Mouse (Mus musculus) midbrain, embryonic 10.5 days (tissue): ENCODE data around the gene Fignl2. TPM values are rescaled to one million over a fixed set of nuclear protein-coding genes. Genes with fewer than 3 reads are reported as not detected.

ENCODE experiments used
- DNase-seq: peaks from one replicate; pipeline ENCODE4 v3.0.0-alpha.2; 2017; ENCODE audit warnings: low spot score
- H3K27ac ChIP-seq: fragments of 300-500 bp; sonication (generic); replicated peaks from 2 replicates; pipeline ENCODE4 v1.5.1; 2016; ENCODE audit warnings: mild to moderate bottlenecking
- H3K27me3 ChIP-seq: fragments of 300-500 bp; sonication (generic); 2 replicates; pipeline ENCODE4 v1.6.1; 2016; ENCODE audit warnings: low read depth, mild to moderate bottlenecking; ENCODE audit not compliant: poor library complexity, severe bottlenecking
- H3K36me3 ChIP-seq: fragments of 300-500 bp; sonication (generic); 2 replicates; pipeline ENCODE4 v1.6.1; 2016; ENCODE audit warnings: mild to moderate bottlenecking, moderate library complexity
- H3K4me1 ChIP-seq: fragments of 300-500 bp; sonication (generic); 2 replicates; pipeline ENCODE4 v1.6.1; 2016
- H3K4me3 ChIP-seq: fragments of 300-500 bp; sonication (generic); 2 replicates; pipeline ENCODE4 v1.5.1; 2016; ENCODE audit warnings: mild to moderate bottlenecking, moderate library complexity
- H3K9me3 ChIP-seq: fragments of 300-500 bp; sonication (generic); replicated peaks from 2 replicates; pipeline ENCODE4 v1.6.1; 2016; ENCODE audit warnings: mild to moderate bottlenecking
- WGBS: fragments of 180-500 bp; shearing (Covaris S2); methylation state at CpG from one replicate; pipeline ENCODE4 v1.1.7; 2016; 5-methylcytosine and 5-hydroxymethylcytosine counted together
- polyA plus RNA-seq: library from polyadenylated mRNA; unstranded; fragments of >200 nt; fragmentation: Nextera tagmentation; extraction: Ambion mirVana; gene quantifications from 2 replicates; pipeline ENCODE4 v1.2.1, GENCODE M21; 2016

The Fignl2 gene
- polyA plus RNA-seq, 1 experiment from 2014 or later = 1.7 TPM

DNA sequence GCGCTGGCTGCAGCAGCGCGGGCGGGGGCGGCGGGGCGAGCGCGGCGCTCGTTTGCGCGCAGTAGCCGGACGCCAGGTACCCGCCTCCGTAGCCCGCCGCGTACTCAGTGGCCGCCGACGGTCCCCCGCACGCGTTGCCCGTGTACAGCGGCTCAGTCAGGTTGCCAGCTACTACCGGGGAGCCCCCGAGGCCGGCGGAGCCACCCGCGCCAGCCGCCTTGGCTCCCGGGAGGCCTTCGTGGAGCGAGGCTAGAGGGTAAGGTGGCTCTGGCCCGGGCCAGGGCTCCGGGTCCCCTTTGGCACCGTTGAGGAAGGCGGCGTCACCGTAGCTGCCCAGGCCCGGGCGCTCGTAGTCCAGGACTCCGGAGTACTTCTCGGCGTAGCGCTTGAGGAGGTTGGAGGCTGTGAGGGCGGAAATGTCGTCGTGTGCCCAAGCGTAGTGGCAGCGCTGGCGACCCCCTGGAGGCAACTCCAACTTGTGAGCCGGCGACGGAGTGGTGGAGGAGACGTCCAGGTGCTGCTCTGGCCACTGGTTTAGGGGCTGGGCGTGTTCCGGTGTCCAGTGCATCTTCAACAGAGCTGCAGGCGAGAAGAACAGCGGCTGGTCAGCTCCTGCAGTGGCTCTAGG, 24.4 kb downstream of the Fignl2 start:
- H3K4me1 ChIP-seq = peaks cover 66% of the 10 kb centered on the region
- peaks cover 100% of the 10 kb centered on the region for H3K27me3 ChIP-seq
- no peaks in the 10 kb centered on the region for H3K9me3 ChIP-seq
- peak; percentile 59 for DNase-seq
- peaks cover 55% of the 10 kb centered on the region for H3K36me3 ChIP-seq
- H3K4me3 ChIP-seq = peak overlapping the region; percentile 50
- peak overlapping the region; percentile 75 for H3K27ac ChIP-seq
- 11% methylated on average over 63 of the region's 65 CpGs for WGBS

- DNase-seq = peak; percentile 67
- Histone ChIP-seq H3K27ac (peak overlapping the region; percentile 75), H3K9me3 (no peaks in the 10 kb centered on the region), H3K27me3 (peaks cover 100% of the 10 kb centered on the region), H3K36me3 (peaks cover 55% of the 10 kb centered on the region), H3K4me1 (peaks cover 55% of the 10 kb centered on the region), H3K4me3 (peak overlapping the region; percentile 50)
- WGBS = 16% methylated on average over 117 of the region's 120 CpGs
Observed at GRCm38 (mm10) chr15:101052560-101053501, 25.5 kb downstream of the Fignl2 start.

- H3K27me3 ChIP-seq = peaks cover 100% of the 10 kb centered on the region
- 36% methylated on average over 10 of the region's 10 CpGs for WGBS
- H3K27ac ChIP-seq = no peak overlapping the region
- peaks cover 55% of the 10 kb centered on the region for H3K4me1 ChIP-seq
- no peaks in the 10 kb centered on the region for H3K9me3 ChIP-seq
- DNase-seq = no peak
- no peak overlapping the region for H3K4me3 ChIP-seq
- H3K36me3 ChIP-seq = peaks cover 46% of the 10 kb centered on the region
Observed at GRCm38 (mm10) chr15:101051869-101052268, 26.5 kb downstream of the Fignl2 start.

GRCm38 (mm10) chr15:101048338-101048896, 29.9 kb downstream of the Fignl2 start:
- 50% methylated on average over 5 of the region's 5 CpGs for WGBS
- H3K4me3 ChIP-seq = no peak overlapping the region
- H3K4me1 ChIP-seq = peaks cover 49% of the 10 kb centered on the region
- H3K9me3 ChIP-seq = no peaks in the 10 kb centered on the region
- peaks cover 99% of the 10 kb centered on the region for H3K27me3 ChIP-seq
- H3K36me3 ChIP-seq = peaks cover 35% of the 10 kb centered on the region
- H3K27ac ChIP-seq = no peak overlapping the region
- no peak for DNase-seq

DNA sequence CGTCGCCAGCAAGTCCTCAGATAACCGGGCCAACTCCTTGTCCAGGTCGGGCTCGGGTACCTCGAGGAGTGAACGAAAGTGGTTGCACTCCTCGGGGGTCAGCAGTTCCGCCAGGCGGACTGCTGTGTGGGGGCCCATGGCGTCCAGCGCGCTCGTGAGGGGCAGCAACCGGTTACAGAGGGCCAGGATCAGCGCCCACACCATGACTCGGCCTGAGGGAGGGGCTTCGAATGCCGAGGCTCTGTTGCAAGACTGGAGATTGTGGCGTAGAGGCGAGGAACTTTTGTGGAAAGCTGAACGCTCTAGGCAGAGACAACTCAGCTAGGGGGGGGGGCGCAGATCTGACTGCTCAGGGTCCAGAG, 31.2 kb downstream of the Fignl2 start, which contains the start of gene Gm47841:
TSS of gene Gm47841 (minus strand) at position 204 of the 362 bp plus-strand sequence.
- H3K27me3 ChIP-seq = peaks cover 96% of the 10 kb centered on the region

DNA sequence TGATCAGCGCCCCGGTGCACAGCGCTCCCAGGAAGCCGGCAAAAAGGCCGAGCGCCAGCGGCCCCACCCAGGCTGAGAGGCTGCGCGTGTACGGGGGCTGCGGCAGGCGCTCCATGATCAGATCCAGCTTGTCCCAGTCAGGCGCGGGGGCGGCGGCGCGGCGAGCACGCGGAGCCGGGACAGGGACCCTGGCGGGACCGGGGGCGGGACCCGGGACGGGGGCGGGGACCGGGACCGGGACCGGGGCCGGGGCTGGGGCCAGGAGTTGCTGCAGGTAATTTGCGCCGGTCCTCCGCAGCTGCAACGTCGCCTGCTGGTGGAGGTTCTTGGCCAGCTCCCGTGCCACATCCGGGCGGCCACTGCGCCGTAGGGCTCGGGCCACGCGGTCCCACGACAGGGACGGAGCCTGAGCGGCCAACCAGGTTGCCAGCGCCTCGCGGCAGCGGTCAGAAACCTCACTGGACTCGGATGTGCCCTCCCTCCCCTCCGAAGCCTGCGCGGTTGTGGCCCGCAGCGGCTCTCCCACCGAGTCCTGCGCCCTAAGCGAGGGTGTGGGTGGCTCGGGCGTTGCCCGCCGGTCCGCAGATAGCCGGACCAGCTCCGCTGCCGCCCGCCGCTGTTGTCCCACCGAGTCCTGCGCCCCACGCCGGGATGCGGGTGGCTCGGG, 31.7 kb downstream of the Fignl2 start:
- peaks cover 31% of the 10 kb centered on the region for H3K4me1 ChIP-seq
- peak; percentile 71 for DNase-seq
- under 1% methylated on average over 77 of the region's 77 CpGs for WGBS

More for the DNA sequence above, 31.2 kb downstream of the Fignl2 start, which contains the start of gene Gm47841:
- H3K4me1 ChIP-seq = peaks cover 36% of the 10 kb centered on the region
- H3K36me3 ChIP-seq = peaks cover 23% of the 10 kb centered on the region
- peak within 1 kb of the TSS; percentile 67 for H3K4me3 ChIP-seq
- no peaks in the 10 kb centered on the region for H3K9me3 ChIP-seq
- H3K27ac ChIP-seq = peak within 1 kb of the TSS; percentile 78
- DNase-seq = no peak
- 1% methylated on average over 23 of the region's 23 CpGs for WGBS

DNA sequence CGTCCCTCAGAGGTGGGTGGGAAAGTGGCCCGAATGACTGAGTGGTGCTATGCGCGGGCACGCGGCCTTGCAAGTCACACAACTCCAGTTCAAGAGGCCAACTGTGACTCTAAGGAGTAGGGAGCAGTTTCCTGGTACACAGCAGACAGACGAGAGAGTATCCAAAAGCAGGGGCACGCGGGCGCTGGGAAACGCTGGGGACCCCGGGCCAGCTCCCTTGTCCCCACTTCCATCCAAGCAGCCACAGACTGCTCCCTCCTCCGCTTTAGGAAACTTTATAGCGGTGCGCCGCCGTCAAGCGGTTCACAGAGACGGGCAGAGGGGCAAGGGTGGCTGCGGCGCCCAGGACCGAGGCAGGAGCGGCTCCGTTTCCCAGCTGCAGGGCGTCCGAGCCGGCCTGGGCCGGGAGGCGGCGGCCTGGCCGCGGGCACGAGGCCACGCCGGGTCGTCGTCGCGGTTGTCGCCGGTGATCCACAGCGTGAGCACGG, 32.3 kb downstream of the Fignl2 start:
- peak; percentile 67 for DNase-seq
- Histone ChIP-seq H3K9me3 (no peaks in the 10 kb centered on the region), H3K27ac (peak overlapping the region; percentile 78), H3K27me3 (peaks cover 95% of the 10 kb centered on the region), H3K36me3 (peaks cover 17% of the 10 kb centered on the region), H3K4me3 (peak overlapping the region; percentile 67), H3K4me1 (peaks cover 25% of the 10 kb centered on the region)
- whole genome bisulfite sequencing = under 1% methylated on average over 43 of the region's 43 CpGs

More for the DNA sequence above, 31.7 kb downstream of the Fignl2 start:
- H3K27me3 ChIP-seq = peaks cover 96% of the 10 kb centered on the region
- peak overlapping the region; percentile 78 for H3K27ac ChIP-seq
- H3K4me3 ChIP-seq = peak overlapping the region; percentile 67
- H3K36me3 ChIP-seq = peaks cover 21% of the 10 kb centered on the region
- H3K9me3 ChIP-seq = no peaks in the 10 kb centered on the region

DNA sequence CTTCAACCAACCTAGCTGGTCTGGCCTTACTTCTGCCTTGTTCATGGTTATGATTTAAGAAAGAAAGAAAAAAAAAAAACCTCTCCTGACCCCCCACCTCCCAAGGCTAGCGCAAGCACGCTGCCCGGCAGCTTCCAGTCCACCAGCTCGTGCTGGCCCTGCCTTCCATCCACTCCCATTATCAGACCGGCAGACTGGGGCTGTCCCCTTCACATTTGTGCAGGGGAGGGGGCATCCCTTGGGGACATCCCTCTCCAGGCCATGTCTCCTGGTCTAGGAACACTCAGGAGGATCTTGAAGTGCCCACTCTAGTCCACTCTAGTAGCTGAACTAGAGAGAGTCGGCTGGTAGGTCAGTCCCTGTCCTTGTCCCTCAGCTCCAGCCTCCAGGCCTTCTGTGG, 33.8 kb downstream of the Fignl2 start:
- peaks cover 95% of the 10 kb centered on the region for H3K27me3 ChIP-seq
- 45% methylated on average over 6 of the region's 6 CpGs for WGBS
- peaks cover 25% of the 10 kb centered on the region for H3K4me1 ChIP-seq

DNA sequence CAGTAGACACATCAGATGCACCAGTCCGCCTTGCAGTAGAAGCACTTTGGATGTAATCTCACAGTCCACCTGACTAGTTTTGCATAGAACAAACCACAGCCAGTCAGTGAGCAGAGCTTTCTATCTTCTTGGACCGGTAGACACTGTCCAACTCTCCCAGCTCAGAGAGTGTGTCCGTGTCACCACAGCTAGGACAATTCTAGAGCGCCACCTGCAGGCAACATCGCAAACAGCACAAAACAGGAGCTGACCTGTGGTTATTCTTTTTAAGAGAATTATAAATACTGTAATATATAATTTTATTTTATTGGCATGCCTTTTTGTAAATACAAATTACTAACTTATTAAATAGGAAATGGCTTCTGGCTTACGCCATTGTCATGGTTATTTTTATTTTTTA, 35.8 kb downstream of the Fignl2 start:
- no peak overlapping the region for H3K27ac ChIP-seq
- peaks cover 25% of the 10 kb centered on the region for H3K4me1 ChIP-seq
- 26% methylated on average over 6 of the region's 6 CpGs for WGBS
- H3K4me3 ChIP-seq = no peak overlapping the region
- peak; percentile 71 for DNase-seq
- H3K9me3 ChIP-seq = no peaks in the 10 kb centered on the region
- peaks cover 92% of the 10 kb centered on the region for H3K27me3 ChIP-seq
- peaks cover 16% of the 10 kb centered on the region for H3K36me3 ChIP-seq

More for the DNA sequence above, 33.8 kb downstream of the Fignl2 start:
- no peak overlapping the region for H3K4me3 ChIP-seq
- no peak overlapping the region for H3K27ac ChIP-seq
- DNase-seq = no peak
- no peaks in the 10 kb centered on the region for H3K9me3 ChIP-seq
- peaks cover 14% of the 10 kb centered on the region for H3K36me3 ChIP-seq

GRCm38 (mm10) chr15:101041966-101042365, 36.4 kb downstream of the Fignl2 start:
- 67% methylated on average over 6 of the region's 6 CpGs for WGBS
- Histone ChIP-seq H3K27me3 (peaks cover 86% of the 10 kb centered on the region), H3K4me3 (no peak overlapping the region), H3K27ac (no peak overlapping the region), H3K4me1 (peaks cover 19% of the 10 kb centered on the region), H3K9me3 (no peaks in the 10 kb centered on the region), H3K36me3 (peaks cover 16% of the 10 kb centered on the region)
- DNase-seq = no peak

- no peak overlapping the region for H3K4me3 ChIP-seq
- H3K9me3 ChIP-seq = no peaks in the 10 kb centered on the region
- peak; percentile 41 for DNase-seq
- no peak overlapping the region for H3K27ac ChIP-seq
- peaks cover 4% of the 10 kb centered on the region for H3K4me1 ChIP-seq
- WGBS = 55% methylated on average over 17 of the region's 17 CpGs
- H3K36me3 ChIP-seq = peaks cover 33% of the 10 kb centered on the region
- peaks cover 63% of the 10 kb centered on the region for H3K27me3 ChIP-seq
Observed at GRCm38 (mm10) chr15:101039651-101040050, 38.7 kb downstream of the Fignl2 start.

- Histone ChIP-seq H3K27me3 (0 out of 2 replicates have a peak, but pooled peaks cover 8% of the 10 kb centered on the region), H3K27ac (no peak overlapping the region), H3K4me3 (no peak overlapping the region), H3K36me3 (peaks cover 19% of the 10 kb centered on the region), H3K4me1 (peaks cover 24% of the 10 kb centered on the region), H3K9me3 (no peaks in the 10 kb centered on the region)
- WGBS = 84% methylated on average over 2 of the region's 2 CpGs
- DNase-seq = no peak
Observed at GRCm38 (mm10) chr15:101028960-101029359, 49.4 kb downstream of the Fignl2 start.
